ENCODE assay signal across 8 mouse cellular contexts in the genomic region with DNA sequence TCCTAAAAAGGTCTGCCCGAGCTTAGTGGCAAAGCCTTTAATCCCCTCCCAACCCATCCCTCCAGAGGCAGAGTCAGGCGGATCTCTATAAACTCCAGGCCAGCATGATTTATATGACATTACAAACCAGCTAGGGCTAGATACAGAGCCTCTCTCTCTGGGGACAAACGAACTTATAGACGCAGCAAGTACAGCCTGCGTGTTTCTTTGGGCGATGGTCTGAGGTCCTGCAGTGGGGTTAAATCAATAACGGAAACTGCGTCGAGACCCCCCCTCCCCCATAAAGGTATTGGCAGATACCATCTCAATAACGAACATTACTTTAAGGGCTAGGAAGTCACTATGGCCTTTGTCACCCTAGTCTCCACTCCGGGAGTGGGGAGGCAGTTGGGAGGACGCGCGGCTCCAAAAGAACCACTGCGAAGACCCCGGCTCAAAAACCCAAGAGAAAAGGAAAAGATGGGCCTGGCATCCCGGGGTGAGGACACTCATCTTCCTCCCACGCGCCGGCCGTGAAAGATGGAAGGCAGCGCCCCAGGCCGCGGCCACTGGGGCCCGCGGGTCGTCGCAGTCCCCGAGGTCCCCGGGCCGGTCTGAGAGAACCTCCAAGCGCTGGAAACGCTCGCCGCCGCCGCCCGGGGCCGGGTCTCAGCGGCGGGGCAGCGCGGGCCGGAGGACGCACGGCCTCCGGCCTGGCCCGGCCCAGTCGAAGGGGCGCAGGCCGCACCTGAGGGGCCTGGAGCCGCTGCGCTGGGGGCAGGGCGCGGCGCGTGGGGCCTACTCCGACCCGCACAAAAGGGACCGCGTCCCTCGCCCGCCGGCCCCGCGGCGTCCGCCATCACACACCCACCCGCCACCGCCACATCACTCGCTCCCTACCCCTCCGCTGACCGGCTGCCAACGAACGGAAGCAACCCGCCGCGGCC. TPM values are rescaled to one million over a fixed set of nuclear protein-coding genes. Genes with fewer than 3 reads are reported as not detected.
DNase-seq lines count a peak whose midpoint lies in the region; ATAC-seq and TF ChIP-seq lines count a peak whose summit lies in the region.

No protein-coding gene starts in this region.

- H3K4me1 ChIP-seq in brown adipose tissue, adult 24 weeks (ENCODE audit: control insufficient read depth, insufficient read depth, insufficient read length, low read length), result peaks cover 6% of the 10 kb centered on the region; the same call in 1 of the 2 replicates
- peaks cover 5% of the 10 kb centered on the region; the same call in 1 of the 2 replicates for H3K4me1 ChIP-seq in heart, embryonic 11.5 days (ENCODE audit: control insufficient read depth, insufficient read depth, low read length)
- no peaks in the 10 kb centered on the region for H3K4me1 ChIP-seq in midbrain, postnatal 0 days (ENCODE audit: insufficient read depth, low read length)

- no peaks in the 10 kb centered on the region for H3K9me3 ChIP-seq in heart, embryonic 11.5 days (replicated peaks; ENCODE audit: control insufficient read depth, low read length)
- H3K9me3 ChIP-seq in midbrain, postnatal 0 days (ENCODE audit: low read length), result no peaks in the 10 kb centered on the region

- DNase-seq in gastrocnemius, postnatal 25 days, result peak; percentile 7
- DNase-seq in gastrocnemius, postnatal 36 days, result no peak
- DNase-seq in left cerebral cortex, postnatal 14 days (ENCODE audit: low spot score in 2 of 2), result peak; percentile 26 to 32
- peak; percentile 19 for DNase-seq in midbrain, postnatal 0 days (ENCODE audit: low spot score)
- DNase-seq in cerebellum, adult 8-10 months, result no peak

- ATAC-seq in heart, embryonic 11.5 days (replicated peaks; ENCODE audit: insufficient number of reproducible peaks, low FRiP score, low TSS enrichment), result peak; percentile 70
- ATAC-seq in midbrain, postnatal 0 days (ENCODE audit: low FRiP score), result peak; percentile 79

- peak overlapping the region; percentile 91 for H3ac ChIP-seq in C2C12 (ENCODE audit: control insufficient read depth, insufficient read length, low read depth)

- H3K79me2 ChIP-seq in C2C12 (ENCODE audit: control insufficient read depth, insufficient read depth), result peaks cover 55% of the 10 kb centered on the region

- H3K4me2 ChIP-seq in heart, embryonic 11.5 days, result peak overlapping the region; percentile 77
- peak overlapping the region; percentile 63 for H3K4me2 ChIP-seq in midbrain, postnatal 0 days (ENCODE audit: low read depth, low read length, poor library complexity, severe bottlenecking)

- peak overlapping the region; percentile 73 for H3K27ac ChIP-seq in brown adipose tissue, adult 24 weeks (replicated peaks; ENCODE audit: low read depth, low read length)
- peak overlapping the region; percentile 98 for H3K27ac ChIP-seq in heart, embryonic 11.5 days (ENCODE audit: low read depth, low read length)
- H3K27ac ChIP-seq in midbrain, postnatal 0 days (ENCODE audit: low read depth, low read length), result peak overlapping the region; percentile 93

- no peaks in the 10 kb centered on the region for H3K27me3 ChIP-seq in C2C12 (ENCODE audit: control insufficient read depth, insufficient read depth, insufficient read length)
- H3K27me3 ChIP-seq in heart, embryonic 11.5 days (ENCODE audit: control insufficient read depth, insufficient read depth, low read length), result no peaks in the 10 kb centered on the region
- no peaks in the 10 kb centered on the region for H3K27me3 ChIP-seq in midbrain, postnatal 0 days (ENCODE audit: insufficient read depth, low read length)

- H3K79me3 ChIP-seq in C2C12 (ENCODE audit: low read depth), result peaks cover 47% of the 10 kb centered on the region

- intact Hi-C loops in gastrocnemius, postnatal 36 days (cut with DNase I), result loop anchor here (1.0 kb wide), 1 partner anchor 129 kb away; a partner anchor contains a TSS
- intact Hi-C loops in left cerebral cortex, postnatal 14 days (cut with DNase I), result no loop called here

- TF ChIP-seq CTCF in C2C12 (IDR thresholded peaks at IDR 0.05; ENCODE audit: control insufficient read depth, insufficient read depth, insufficient read length), result no peak
- no peak for TF ChIP-seq CTCF in midbrain, postnatal 0 days (IDR thresholded peaks at IDR 0.05)

- peaks cover 40% of the 10 kb centered on the region for H3K36me3 ChIP-seq in C2C12 (ENCODE audit: control insufficient read depth, insufficient read depth)
- H3K36me3 ChIP-seq in heart, embryonic 11.5 days (ENCODE audit: control insufficient read depth, insufficient read depth, low read length), result peaks cover 22% of the 10 kb centered on the region
- H3K36me3 ChIP-seq in midbrain, postnatal 0 days (ENCODE audit: insufficient read depth, low read length), result peaks cover 30% of the 10 kb centered on the region

- H3K4me3 ChIP-seq in C2C12 (ENCODE audit: insufficient read depth, poor library complexity, severe bottlenecking), result peak overlapping the region; percentile 79
- H3K4me3 ChIP-seq in brown adipose tissue, adult 24 weeks (ENCODE audit: insufficient read depth, low read depth, low read length), result peak overlapping the region; percentile 93
- peak overlapping the region; percentile 98 for H3K4me3 ChIP-seq in heart, embryonic 11.5 days (ENCODE audit: low read depth, low read length)
- H3K4me3 ChIP-seq in midbrain, postnatal 0 days (ENCODE audit: low read depth, low read length), result peak overlapping the region; percentile 97

- 2% methylated on average over 48 of the region's 78 CpGs for WGBS in heart, embryonic 11.5 days (ENCODE audit: insufficient replicate concordance)
- 1% methylated on average over 68 of the region's 78 CpGs for WGBS in midbrain, postnatal 0 days

- peak overlapping the region; percentile 99 for H3K9ac ChIP-seq in heart, embryonic 11.5 days (ENCODE audit: low read depth, low read length)
- H3K9ac ChIP-seq in midbrain, postnatal 0 days (replicated peaks; ENCODE audit: low read length, poor library complexity, severe bottlenecking), result peak overlapping the region; percentile 95

TF ChIP-seq in C2C12, 6 proteins besides CTCF, POLR2A, EP300 and RAD21:
- TF ChIP-seq USF1 (IDR thresholded peaks at IDR 0.05; ENCODE audit: low read depth) (no peak), FOSL1 (IDR thresholded peaks at IDR 0.05; ENCODE audit: insufficient read depth, low read length, poor library complexity, severe bottlenecking) (no peak), MYOD1 (IDR thresholded peaks at IDR 0.05; ENCODE audit: control insufficient read depth, insufficient read length, low read depth) (no peak), CEBPB (IDR thresholded peaks at IDR 0.05; ENCODE audit: low read depth) (no peak), MAX (IDR thresholded peaks at IDR 0.05) (no peak), MYOG (IDR thresholded peaks at IDR 0.05; ENCODE audit: control insufficient read depth, extremely low read depth, insufficient read length) (no peak)

RNA-seq across cellular contexts. Expression of a gene that starts 0.6 kb away (rescaled TPM):
- 10 to 100 TPM; 26.4 to 28.8 TPM for total RNA-seq in gastrocnemius, postnatal 25 days (2021)
- 10 to 100 TPM; 26.3 to 27.6 TPM for total RNA-seq in gastrocnemius, postnatal 36 days (2021)
- 24.7 TPM for polyA plus RNA-seq in C2C12 (2012; fragmentation: generic; extraction: Trizol)
- 17.6 and 36.2 TPM in 2 replicates for polyA plus RNA-seq in brown adipose tissue, adult 24 weeks (2012; ENCODE audit: insufficient read depth, insufficient read length, missing spikeins)
- 101 and 106 TPM in 2 replicates for polyA plus RNA-seq in heart, embryonic 11.5 days (2014; fragmentation: Nextera tagmentation; extraction: Ambion mirVana)
- total RNA-seq in left cerebral cortex, postnatal 14 days (2021), result 10 to 100 TPM; 55.9 to 60.1 TPM
- total RNA-seq in midbrain, postnatal 0 days (2014; rRNA removed), result 49.9 and 70.8 TPM in 2 replicates
- 69.6 and 78.5 TPM in 2 replicates for polyA plus RNA-seq in midbrain, postnatal 0 days (2015; fragmentation: Nextera tagmentation; extraction: Ambion mirVana)

Comparison
In these comparisons a context has a peak if more than half of its experiments do, and no peak if none do; other contexts are left out.
1. DNase-seq: peak in gastrocnemius, postnatal 25 days (single experiment), left cerebral cortex, postnatal 14 days (2 of 2) and midbrain, postnatal 0 days (single experiment); none in gastrocnemius, postnatal 36 days (0 of 2) and cerebellum, adult 8-10 months (single experiment).
2. Peak in every context shown above with its lines, with median percentiles within 50 percentile points of each other: H3K4me3 ChIP-seq and H3K27ac ChIP-seq.